Mouse (Mus musculus) forebrain, embryonic 14.5 days (tissue): Measurements from ENCODE around the gene Paqr8. TPM values are rescaled to one million over a fixed set of nuclear protein-coding genes. Genes with fewer than 3 reads are reported as not detected.

Experiments
- ATAC-seq: fragments of 200-750 bp; cut with Nextera tagmentation; 2 replicates; pipeline ENCODE4 v1.8.0; 2017; ENCODE audit warnings: mild to moderate bottlenecking, moderate library complexity
- DNase-seq: peaks from one replicate; pipeline ENCODE4 v3.0.0-alpha.2; 2015; ENCODE audit warnings: low spot score
- H3K27ac ChIP-seq: fragments of 300-500 bp; sonication (generic); 2 replicates; pipeline ENCODE4 v1.5.1; 2014; ENCODE audit warnings: low read depth, mild to moderate bottlenecking, control low read depth, low read length, moderate library complexity
- H3K27me3 ChIP-seq: fragments of 300-500 bp; sonication (generic); replicated peaks from 2 replicates; pipeline ENCODE4 v1.6.1; 2014; ENCODE audit warnings: low read length, control low read depth, mixed read lengths; ENCODE audit not compliant: control insufficient read depth, insufficient read depth
- H3K36me3 ChIP-seq: fragments of 300-500 bp; sonication (generic); 2 replicates; pipeline ENCODE4 v1.6.1; 2014; ENCODE audit warnings: low read length, control low read depth; ENCODE audit not compliant: control insufficient read depth, insufficient read depth
- H3K4me1 ChIP-seq: fragments of 300-500 bp; sonication (generic); 2 replicates; pipeline ENCODE4 v1.6.1; 2014; ENCODE audit warnings: antibody characterized with exemption, low read length, control low read depth; ENCODE audit not compliant: control insufficient read depth, insufficient read depth
- H3K4me2 ChIP-seq: fragments of 300-500 bp; sonication (generic); 2 replicates; pipeline ENCODE4 v1.6.1; 2014; ENCODE audit warnings: mild to moderate bottlenecking, control low read depth, low read length
- H3K4me3 ChIP-seq: fragments of 300-500 bp; sonication (generic); 2 replicates; pipeline ENCODE4 v1.5.1; 2014; ENCODE audit warnings: low read depth, low read length, control low read depth
- H3K9ac ChIP-seq: fragments of 300-500 bp; sonication (generic); 2 replicates; pipeline ENCODE4 v1.6.1; 2014; ENCODE audit warnings: mild to moderate bottlenecking, low read length, control low read depth, moderate library complexity
- H3K9me3 ChIP-seq: fragments of 300-500 bp; sonication (generic); replicated peaks from 2 replicates; pipeline ENCODE4 v1.6.1; 2016; ENCODE audit warnings: low read length, control low read depth, mixed read lengths; ENCODE audit not compliant: control insufficient read depth
- WGBS: fragments of 180-500 bp; shearing (Covaris S2); extraction: QIAGEN DNeasy Blood & Tissue Kit; methylation state at CpG from one replicate; pipeline ENCODE4 v1.1.7; 2014; 5-methylcytosine and 5-hydroxymethylcytosine counted together
- polyA plus RNA-seq: library from polyadenylated mRNA; unstranded; fragments of >200 nt; fragmentation: Nextera tagmentation; extraction: Ambion mirVana; gene quantifications from 2 replicates; pipeline ENCODE4 v1.2.1, GENCODE M21; 2014

The Paqr8 gene
- polyA plus RNA-seq, 1 experiment from 2014 or later: 18.7 TPM

GRCm38 (mm10) chr1:20969642-20970041 lies 79.2 kb downstream of the Paqr8 start:
- Histone ChIP-seq H3K27me3 (no peaks in the 10 kb centered on the region), H3K9ac (no peak overlapping the region), H3K36me3 (no peaks in the 10 kb centered on the region), H3K9me3 (no peaks in the 10 kb centered on the region), H3K4me2 (no peak overlapping the region), H3K27ac (no peak overlapping the region), H3K4me1 (no peaks in the 10 kb centered on the region), H3K4me3 (no peak overlapping the region)
- no peak for DNase-seq
- no peak for ATAC-seq
- 86% methylated on average over 2 of the region's 2 CpGs for WGBS

- Histone ChIP-seq H3K4me2 (no peak overlapping the region), H3K27ac (no peak overlapping the region), H3K36me3 (no peaks in the 10 kb centered on the region), H3K4me3 (no peak overlapping the region), H3K9me3 (no peaks in the 10 kb centered on the region), H3K27me3 (no peaks in the 10 kb centered on the region), H3K4me1 (no peaks in the 10 kb centered on the region), H3K9ac (no peak overlapping the region)
- no peak for DNase-seq
- no peak for ATAC-seq
- WGBS: 96% methylated on average over 6 of the region's 6 CpGs
Measured at GRCm38 (mm10) chr1:20973389-20973788, 83.0 kb downstream of the Paqr8 start.

- no peaks in the 10 kb centered on the region for H3K27me3 ChIP-seq
- no peak overlapping the region for H3K27ac ChIP-seq
- DNase-seq (no peak), ATAC-seq (no peak)
- 74% methylated on average over 9 of the region's 9 CpGs for WGBS
- no peaks in the 10 kb centered on the region for H3K4me1 ChIP-seq
- H3K9me3 ChIP-seq: no peaks in the 10 kb centered on the region
- H3K4me2 ChIP-seq: no peak overlapping the region
- no peak overlapping the region for H3K9ac ChIP-seq
- H3K36me3 ChIP-seq: no peaks in the 10 kb centered on the region
- H3K4me3 ChIP-seq: no peak overlapping the region
Measured at GRCm38 (mm10) chr1:20974341-20975135, 84.1 kb downstream of the Paqr8 start.

- H3K36me3 ChIP-seq: no peaks in the 10 kb centered on the region
- no peak for ATAC-seq
- H3K4me3 ChIP-seq: no peak overlapping the region
- H3K27me3 ChIP-seq: no peaks in the 10 kb centered on the region
- H3K4me2 ChIP-seq: no peak overlapping the region
- no peak for DNase-seq
- H3K4me1 ChIP-seq: no peaks in the 10 kb centered on the region
- WGBS: 47% methylated on average over 1 of the region's 1 CpGs
- H3K27ac ChIP-seq: no peak overlapping the region
- no peak overlapping the region for H3K9ac ChIP-seq
- H3K9me3 ChIP-seq: no peaks in the 10 kb centered on the region
Measured at GRCm38 (mm10) chr1:20980553-20980952, 90.1 kb downstream of the Paqr8 start.

GRCm38 (mm10) chr1:20981764-20982163 lies 91.4 kb downstream of the Paqr8 start:
- H3K4me2 ChIP-seq: no peak overlapping the region
- no peaks in the 10 kb centered on the region for H3K4me1 ChIP-seq
- DNase-seq: no peak
- WGBS: 92% methylated on average over 6 of the region's 6 CpGs
- no peak for ATAC-seq
- no peak overlapping the region for H3K9ac ChIP-seq
- no peaks in the 10 kb centered on the region for H3K36me3 ChIP-seq
- H3K27ac ChIP-seq: no peak overlapping the region
- H3K27me3 ChIP-seq: no peaks in the 10 kb centered on the region
- no peak overlapping the region for H3K4me3 ChIP-seq
- H3K9me3 ChIP-seq: no peaks in the 10 kb centered on the region

GRCm38 (mm10) chr1:20984103-20984502 lies 93.7 kb downstream of the Paqr8 start:
- Histone ChIP-seq H3K9ac (no peak overlapping the region), H3K36me3 (no peaks in the 10 kb centered on the region), H3K4me1 (no peaks in the 10 kb centered on the region), H3K9me3 (no peaks in the 10 kb centered on the region), H3K27me3 (no peaks in the 10 kb centered on the region), H3K27ac (no peak overlapping the region), H3K4me2 (no peak overlapping the region), H3K4me3 (no peak overlapping the region)
- DNase-seq (peak; percentile 8), ATAC-seq (no peak)
- WGBS: 77% methylated on average over 2 of the region's 2 CpGs

GRCm38 (mm10) chr1:20984582-20984981 lies 94.2 kb downstream of the Paqr8 start:
- Histone ChIP-seq H3K9ac (no peak overlapping the region), H3K27me3 (no peaks in the 10 kb centered on the region), H3K4me3 (no peak overlapping the region), H3K9me3 (no peaks in the 10 kb centered on the region), H3K27ac (no peak overlapping the region), H3K4me1 (no peaks in the 10 kb centered on the region), H3K36me3 (no peaks in the 10 kb centered on the region), H3K4me2 (no peak overlapping the region)
- peak; percentile 22 for DNase-seq
- ATAC-seq: peak; percentile 64
- 49% methylated on average over 4 of the region's 4 CpGs for whole genome bisulfite sequencing

GRCm38 (mm10) chr1:20986378-20987056 lies 96.1 kb downstream of the Paqr8 start:
- H3K27ac ChIP-seq: no peak overlapping the region
- ATAC-seq (peak; percentile 55; the same call in 1 of the 2 replicates), DNase-seq (peak; percentile 46)
- 67% methylated on average over 10 of the region's 10 CpGs for WGBS
- no peak overlapping the region for H3K4me2 ChIP-seq
- no peaks in the 10 kb centered on the region for H3K27me3 ChIP-seq
- H3K36me3 ChIP-seq: no peaks in the 10 kb centered on the region
- no peaks in the 10 kb centered on the region for H3K9me3 ChIP-seq
- no peak overlapping the region for H3K9ac ChIP-seq
- H3K4me3 ChIP-seq: no peak overlapping the region
- H3K4me1 ChIP-seq: no peaks in the 10 kb centered on the region
